Mouse (Mus musculus): ENCODE data around the gene Ube2q2.
"Not testable (repeated sequence)": the region's sequence is repeated elsewhere in the genome, so short reads cannot be mapped to it uniquely, and the experiment has no call there.

Ube2q2 gene

DNA sequence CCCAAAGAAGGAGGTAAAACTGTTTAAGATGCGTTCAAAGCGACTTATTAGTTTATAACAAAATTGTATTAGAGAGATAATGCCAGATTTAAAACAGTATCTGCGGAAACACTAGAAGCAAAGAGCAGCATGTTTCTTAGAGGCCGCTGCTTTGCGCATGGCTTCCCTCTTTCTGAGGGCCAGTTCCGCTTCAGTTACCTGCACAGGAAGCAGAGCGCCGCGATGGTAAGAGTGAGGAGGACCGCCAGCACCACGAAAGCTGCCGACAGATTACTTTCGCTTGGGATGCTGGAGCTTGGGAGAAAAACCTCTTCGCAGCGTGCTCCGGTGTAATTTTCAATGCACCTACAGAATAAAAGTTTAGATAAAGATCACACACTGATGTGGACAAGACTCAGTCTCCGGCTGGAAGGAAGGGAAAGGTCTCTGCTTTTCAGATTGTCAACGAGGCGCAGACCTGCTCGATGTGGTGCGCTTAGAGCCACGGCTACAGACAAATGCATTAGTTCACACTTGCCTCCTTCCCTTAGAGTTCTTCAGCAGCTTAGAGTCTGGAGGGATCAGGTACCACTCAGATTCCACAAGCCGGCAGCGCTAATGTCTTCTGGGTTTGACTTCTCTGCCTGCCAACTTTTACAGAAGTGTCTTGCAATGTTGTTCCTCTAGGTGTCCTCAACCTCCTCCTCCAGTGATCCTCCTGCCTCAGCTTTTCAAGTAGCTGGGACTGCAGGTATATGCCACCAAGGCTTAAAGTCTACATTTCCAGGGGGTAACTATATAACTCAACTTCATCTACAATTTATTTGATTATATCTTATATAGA is 93.4 kb downstream of the Ube2q2 start:
- no peak for DNase-seq (ENCODE audit: low read depth)

DNA sequence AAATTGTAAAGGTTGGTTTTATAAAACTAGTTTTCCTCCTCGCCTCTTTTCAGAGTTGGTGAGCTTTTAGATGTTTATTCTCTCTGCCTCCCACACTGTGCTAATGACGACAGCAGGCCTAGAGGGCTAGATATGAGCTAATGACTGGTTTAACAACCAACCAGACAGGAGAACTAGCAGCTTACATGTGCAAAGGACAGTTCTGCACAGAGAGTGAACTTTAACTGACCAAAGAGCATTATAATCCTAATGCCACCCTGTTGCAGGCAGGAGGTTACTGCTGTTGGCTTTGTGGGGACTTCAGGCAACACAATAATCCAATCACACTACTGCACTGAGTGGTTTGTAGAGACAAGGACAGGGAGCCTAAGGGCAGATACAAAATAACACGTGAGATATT is 94.6 kb downstream of the Ube2q2 start:
- no peak for DNase-seq (ENCODE audit: low read depth)

DNA sequence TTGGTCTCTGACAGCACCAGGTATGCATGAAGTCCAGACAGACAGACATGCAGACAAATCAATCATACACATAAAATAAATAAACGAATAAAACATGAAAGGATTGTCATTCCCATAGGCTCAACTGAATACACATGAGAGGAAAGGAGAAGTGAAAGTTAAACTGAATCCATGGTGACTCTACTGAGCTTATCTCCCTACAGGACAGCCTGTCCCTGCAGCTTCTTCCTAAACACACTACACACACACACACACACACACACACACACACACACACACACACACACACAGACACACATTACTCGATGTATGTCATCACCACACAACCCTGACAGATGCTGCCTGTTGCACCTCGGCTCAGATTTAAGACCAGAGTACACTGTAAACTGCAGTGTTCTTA is 95.4 kb downstream of the Ube2q2 start:
- no peak for DNase-seq (ENCODE audit: low read depth)

DNA sequence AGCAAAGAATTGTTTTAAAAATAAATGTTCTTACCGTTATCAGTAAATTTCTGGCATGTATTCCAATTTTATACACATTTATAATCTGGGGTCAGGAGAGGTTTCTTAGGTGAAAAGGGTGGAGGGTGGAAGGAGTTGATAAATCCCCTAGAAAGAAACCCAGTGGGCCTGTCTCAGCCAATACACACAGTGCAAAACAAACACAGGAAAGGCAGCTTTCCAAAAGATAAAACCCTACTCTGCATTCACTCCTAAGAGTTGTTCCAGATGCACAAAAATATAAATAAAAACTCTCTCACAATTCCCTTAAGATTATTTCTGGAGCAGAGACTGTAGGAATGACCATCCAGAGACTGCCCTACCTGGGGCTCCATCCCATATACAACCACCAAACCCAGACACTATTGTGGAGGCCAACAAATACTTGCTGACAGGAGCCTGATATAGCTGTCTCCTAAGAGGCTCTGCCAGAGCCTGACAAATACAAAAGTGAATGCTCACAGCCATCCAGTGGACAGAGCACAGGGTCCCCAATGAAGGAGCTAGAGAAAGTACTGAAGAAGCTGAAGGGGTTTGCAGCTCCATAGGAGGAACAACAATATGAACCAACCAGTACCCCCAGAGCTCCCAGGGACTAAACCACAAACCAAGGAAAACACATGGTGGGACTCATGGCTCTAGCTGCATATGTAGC is 96.5 kb downstream of the Ube2q2 start:
- not testable (repeated sequence) for DNase-seq (ENCODE audit: low read depth)

DNA sequence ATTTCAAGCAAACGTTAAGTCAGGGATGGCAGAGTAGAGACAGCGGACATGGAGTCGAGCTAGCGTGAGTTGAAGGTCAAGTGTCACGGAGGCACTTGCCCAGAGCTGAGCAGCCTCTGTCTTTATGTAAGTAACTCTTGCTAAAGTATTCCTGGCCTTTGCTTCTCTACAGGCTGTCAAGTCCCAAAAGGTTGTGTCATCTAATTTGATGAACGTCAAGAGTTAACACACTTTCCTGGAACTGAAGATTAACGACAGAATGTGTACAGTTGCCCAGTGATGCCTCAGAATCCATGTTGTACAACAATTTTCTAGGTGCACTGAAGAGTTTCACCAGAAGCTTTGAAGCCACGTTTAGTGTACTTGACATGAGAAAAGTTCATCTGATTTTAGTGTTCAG is 97.8 kb downstream of the Ube2q2 start:
- DNase-seq (ENCODE audit: low read depth) = no peak

DNA sequence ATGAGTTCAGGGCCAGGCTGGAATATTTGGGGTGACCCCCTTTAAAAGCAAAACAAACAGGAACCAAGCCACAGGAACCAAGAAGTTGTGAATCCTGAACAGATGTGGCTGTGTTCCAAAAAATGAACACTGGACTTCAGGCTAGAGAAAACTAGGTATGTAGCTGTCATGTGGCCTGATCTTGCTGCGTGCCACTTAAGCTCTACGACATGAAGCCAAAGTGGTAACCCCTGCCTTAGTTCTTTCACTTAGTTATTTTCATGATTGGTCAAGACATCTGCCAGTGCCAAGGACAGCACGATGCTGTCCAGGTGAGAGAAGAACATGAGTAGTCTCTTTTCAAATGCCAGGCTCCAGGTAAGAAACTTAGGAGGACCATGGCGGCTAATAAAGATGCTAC is 98.3 kb downstream of the Ube2q2 start:
- no peak for DNase-seq (ENCODE audit: low read depth)

DNA sequence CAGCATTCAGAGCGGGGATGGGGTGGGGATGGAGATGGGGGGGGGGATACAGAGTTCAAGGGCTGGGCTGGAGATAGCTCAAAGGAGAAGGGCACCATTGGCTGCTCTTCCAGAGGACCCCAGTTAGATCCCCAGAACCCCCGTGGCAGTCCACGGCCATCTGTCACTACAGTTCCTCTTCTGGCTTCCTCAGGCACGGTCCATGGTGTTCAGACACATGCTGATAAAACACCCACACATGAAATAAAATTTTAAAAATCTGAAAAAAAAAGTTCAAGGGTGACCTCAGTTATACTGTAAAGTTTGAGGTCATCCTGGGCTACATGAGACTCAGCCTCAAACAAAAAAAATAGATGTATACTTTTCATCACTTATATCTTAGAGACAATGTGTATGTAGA is 99.8 kb downstream of the Ube2q2 start:
- DNase-seq (ENCODE audit: low read depth) = no peak

DNA sequence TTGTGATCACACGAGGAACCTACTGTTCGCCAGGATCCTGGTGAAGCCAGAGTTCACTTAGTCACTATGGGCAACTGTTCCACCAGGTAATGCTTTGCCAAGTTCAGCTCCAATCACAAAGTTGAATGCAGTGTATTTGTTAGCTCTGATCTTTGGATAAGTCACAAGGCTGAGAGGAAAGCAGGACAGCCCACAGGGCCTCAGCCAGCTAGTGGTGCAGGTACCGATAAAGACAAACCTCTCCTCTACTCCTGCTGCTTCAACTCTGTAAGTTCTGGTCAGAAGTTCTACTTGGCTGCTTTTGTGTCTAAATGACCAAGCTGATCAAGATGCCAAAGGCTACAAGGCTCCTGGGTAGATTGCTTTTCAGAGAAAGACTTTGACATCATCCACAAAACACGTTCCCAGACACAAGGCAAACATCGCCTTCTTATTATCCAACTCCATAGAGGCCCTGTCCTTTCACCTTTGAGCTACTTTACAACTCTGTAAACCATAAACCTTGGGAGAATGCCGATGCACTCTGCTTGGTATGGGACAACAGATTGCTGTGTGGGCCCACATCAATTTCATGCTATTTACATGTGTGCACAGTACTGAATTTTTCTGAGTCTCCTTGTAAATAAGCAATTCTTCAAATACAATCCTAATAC is 102.1 kb downstream of the Ube2q2 start:
- no peak for DNase-seq (ENCODE audit: low read depth)

DNA sequence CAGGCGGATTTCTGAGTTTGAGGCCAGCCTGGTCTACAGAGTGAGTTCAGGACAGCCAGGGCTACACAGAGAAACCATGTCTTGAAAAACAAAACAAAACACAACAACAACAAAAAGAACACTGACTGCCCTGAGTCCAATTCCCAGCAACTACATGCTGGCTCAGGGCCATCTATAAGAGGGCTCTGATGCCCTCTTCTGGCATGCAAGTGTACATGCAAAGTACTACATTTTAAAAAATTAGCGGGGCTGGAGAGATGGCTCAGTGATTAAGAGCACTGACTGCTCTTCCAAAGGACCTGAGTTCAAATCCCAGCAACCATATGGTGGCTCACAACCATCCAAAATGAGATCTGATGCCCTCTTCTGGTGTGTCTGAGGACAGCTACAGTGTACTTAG is 103.4 kb downstream of the Ube2q2 start:
- DNase-seq (ENCODE audit: low read depth) = not testable (repeated sequence)

DNA sequence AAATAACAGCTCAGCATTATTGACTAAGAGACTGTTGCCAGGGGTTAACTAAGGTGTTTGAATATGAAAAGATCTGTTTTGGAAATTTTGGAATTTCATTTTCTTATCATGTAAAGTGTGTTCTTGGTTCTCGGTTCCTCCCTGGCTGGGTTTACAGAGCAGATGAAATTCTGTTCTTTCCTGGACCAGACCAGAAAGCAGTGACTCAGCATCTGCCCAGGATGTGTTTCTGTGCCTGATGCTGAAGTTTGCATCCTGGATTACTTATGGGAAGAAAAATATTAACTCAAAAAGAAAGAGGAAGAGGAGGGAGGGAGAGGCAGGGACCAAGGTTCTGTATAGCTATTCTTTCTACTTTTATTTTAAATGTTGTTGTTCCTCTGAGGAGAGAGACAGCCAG is 105.2 kb downstream of the Ube2q2 start:
- DNase-seq (ENCODE audit: low read depth) = no peak

DNA sequence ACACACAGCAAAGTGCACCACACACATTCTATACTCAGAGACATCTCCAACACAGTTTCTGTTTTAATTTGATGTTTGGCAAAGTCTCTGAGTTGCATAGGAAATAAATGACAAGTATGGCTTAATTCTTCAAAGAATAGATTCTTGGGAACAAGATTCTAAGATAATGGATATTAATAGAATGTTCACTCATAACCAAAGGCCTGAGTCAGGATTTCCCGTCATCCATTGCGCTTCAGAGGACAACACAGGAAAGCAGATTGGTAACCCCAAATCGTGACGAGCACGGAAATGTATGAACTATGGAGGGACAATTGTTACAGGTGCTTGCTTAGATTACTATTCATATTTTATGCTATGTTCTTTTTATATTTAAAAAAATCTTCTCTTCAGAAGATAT is 106.4 kb downstream of the Ube2q2 start:
- no peak for DNase-seq (ENCODE audit: low read depth)

DNA sequence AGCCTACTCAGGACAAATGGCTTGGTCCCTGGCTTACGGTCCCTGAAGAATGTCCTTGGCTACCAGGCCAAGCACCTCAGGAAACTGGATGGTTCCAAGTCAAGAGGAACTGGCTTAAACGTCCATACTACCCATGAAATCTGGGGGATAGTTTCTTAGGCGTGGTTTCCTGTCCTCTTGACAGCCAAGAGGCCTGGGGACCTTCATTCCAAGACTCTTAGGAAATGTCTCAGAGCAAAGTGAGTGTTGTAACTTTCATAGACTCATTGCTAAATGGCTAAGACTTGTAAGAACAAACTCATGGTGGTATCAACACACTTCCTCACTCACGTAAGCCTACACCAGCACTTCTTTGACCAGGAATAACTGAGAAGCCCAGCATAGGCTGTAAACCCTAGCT is 107.0 kb downstream of the Ube2q2 start:
- no peak for DNase-seq (ENCODE audit: low read depth)

DNA sequence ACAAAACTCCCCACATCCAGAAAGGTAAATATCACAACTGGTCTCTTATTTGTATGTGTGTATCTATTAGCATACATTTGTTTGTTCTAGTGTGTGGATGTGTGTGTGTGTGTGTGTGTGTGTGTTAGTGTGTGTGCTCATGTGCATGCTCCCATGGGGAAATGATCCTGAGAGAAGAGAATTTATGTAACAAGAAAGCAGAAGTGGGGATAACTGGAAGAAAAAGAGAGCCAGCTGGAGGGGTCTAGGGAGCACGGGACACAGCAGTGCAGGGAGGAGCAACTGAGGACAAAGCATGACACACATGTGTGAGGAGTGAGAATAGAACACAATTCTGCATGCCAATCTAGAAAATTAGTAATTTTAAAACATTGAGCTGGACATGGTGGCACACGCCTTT is 108.5 kb downstream of the Ube2q2 start:
- DNase-seq (ENCODE audit: low read depth) = no peak
